Mouse (Mus musculus): Measurements from ENCODE around the gene Nfix.
A peak's percentile ranks its signal among the peaks of the same experiment; 100 is the strongest.

The Nfix gene

DNA sequence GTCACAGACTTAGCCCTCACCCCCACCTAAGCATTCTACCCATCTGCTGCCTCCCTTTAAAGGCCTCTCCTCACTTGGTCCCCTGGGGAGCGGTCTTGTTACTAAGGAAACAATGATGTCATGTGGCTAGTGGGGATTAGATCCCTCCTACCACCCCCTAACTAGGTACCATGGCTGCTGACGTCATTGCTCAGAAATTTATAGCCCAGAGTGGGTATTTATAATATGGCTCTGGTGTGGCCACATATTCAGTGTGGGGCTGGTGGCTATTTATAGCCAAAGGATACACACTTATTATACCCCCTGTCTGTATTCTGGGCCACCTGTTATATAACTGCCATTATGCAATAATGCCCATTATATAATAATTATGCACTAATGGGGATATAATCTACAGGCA, 39.2 kb downstream of the Nfix start:
- DNase-seq = no peak

DNA sequence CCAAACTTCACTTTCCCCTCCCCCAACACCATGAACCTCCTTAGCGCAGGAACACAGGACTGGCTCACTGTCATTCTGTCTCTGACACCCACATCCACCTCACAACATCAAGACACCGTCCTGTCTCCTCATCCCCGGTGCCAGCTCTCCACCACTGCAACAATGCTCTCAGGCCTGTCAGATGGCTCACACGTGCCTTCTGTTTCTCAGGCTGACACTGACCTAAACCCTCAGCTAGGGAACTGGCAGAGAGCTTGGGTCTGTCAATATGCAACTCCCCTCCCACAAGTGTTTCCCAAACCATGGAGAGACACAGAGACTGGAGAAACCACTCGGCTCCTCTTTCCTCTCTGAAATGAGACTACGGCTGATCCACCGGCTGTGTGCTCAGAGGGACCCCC, 39.7 kb downstream of the Nfix start:
- no peak for DNase-seq

DNA sequence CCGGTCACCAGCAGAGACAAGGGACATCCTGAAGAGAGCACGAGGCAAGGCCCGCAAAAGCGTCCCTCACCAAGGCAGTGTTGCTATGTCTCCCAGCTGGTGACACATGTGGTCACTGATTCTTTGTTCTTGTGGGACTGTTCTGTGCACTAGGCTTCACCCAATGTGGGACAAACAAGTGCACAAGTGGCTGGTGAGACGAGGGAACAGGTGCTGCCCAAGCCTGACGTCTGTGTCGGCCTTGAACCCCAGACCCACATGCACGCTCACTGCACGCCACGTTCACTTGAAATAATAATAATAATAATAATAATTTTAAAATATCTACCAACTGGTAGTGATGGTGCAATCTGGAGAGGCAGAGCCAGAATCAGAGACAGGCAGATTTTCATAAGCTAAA, 40.4 kb downstream of the Nfix start:
- DNase-seq = no peak

DNA sequence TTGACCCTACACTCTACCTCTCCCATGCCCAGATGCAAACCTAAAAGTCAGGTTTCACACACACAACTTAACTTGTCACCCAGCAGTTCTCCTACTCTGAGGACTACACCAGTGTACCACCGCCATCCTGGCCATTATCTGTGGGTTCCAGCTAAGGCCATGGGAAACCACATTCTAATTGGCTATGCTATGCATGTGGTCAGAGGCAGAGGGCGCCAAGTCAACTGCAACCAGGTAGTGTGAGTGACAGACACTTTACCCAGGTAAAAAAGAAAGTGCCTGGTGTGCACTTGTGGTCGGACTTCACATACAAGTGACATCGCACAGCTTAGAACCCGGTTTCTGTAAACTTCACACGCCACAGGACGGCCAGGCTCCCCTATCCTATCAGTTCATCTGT, 41.0 kb downstream of the Nfix start:
- peak; percentile 61 for DNase-seq

DNA sequence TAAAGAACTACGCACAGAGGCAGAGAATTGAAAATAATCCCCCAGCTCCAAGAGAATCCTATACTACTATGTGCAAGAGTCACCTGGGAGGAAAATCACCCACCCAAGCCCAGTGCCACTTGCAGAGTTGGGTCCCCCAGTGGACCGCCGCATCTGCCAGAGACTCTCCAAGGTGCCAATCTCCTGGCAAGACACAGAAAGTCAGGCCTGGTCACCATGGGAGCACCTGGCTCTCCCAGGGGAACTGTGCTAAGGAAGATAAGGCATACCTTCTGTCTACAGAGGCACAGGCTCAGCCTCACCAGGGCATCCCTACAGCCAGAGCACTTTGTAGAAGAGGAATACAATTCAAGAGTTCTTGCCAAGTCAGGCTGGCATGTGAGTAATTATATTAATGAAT, 41.8 kb downstream of the Nfix start:
- DNase-seq = no peak

DNA sequence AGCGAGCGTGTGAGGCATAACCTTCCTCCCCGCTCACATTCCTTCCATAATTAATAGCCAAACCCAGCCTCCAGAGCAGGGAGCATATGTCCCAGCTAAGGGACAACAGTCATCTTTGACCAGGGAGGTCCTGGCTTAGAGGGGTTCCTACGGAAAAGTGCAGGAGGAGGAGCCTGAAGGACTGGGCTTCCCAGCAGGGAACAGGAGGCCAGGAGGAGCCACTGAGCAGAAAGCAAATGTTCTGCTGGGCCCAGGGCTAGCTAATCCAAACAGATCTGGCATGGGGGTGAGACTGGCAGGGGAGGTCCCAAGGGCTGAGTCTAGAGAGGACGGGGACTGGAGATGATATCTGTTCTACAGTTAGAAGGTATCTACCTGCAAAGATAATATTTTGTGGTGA, 42.6 kb downstream of the Nfix start:
- DNase-seq = peak; percentile 44

DNA sequence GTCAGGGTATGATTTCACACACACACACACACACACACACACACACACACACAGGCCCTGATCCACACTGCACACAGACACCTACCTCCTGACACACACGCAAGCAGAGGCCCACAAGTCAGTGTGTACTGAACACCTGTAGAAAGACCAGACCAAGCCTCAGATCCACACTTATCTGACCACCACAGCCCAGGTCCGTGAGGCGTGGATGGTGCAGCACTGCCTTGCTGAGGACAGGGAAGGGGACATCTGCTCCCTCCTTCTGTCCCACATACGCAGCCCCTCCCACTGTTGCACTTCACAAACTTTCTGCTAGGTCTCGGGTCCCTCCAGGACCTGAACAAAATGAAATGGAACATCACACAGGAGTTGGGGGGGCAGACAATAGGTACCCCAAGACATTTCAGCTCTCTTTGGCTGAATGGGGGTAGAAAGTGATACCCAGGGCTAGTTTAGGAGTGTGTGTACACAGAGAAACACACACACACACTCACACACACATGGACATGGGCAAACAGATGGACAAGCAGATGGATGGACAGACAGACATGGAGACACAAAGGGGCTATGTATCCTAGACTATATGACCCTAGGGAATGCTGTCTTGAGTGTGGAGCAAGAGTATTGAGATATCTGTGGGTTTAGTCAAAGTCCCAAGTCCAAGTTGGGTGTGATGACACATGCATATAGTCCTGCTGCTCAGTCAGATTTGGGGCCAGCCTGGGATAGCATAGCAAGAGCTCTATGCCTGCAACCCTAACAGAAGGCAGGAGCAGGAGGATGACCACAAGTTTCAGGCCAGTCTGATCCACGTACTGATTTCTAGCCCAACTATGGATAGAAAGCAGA, 47.2 kb downstream of the Nfix start:
- no peak for DNase-seq

DNA sequence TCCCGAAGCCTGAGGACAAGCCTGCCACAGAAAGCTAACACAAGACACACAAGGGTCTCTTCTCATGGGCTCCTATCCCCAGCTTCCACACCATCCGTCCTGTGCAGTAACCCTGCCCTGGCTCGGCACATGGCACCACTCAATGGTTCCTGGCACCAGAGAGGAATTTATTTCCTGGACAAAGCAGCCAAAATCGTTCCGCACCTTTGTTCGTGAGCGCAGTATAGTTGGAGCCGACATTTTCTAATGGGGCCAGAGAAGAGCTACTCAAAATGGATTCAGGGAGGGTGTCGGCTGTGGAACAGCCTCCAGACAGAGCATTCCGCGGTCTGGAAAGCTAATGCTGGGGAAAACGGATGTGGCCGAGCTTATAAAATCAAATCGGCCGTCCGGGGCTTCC, 50.6 kb downstream of the Nfix start:
- no peak for DNase-seq

DNA sequence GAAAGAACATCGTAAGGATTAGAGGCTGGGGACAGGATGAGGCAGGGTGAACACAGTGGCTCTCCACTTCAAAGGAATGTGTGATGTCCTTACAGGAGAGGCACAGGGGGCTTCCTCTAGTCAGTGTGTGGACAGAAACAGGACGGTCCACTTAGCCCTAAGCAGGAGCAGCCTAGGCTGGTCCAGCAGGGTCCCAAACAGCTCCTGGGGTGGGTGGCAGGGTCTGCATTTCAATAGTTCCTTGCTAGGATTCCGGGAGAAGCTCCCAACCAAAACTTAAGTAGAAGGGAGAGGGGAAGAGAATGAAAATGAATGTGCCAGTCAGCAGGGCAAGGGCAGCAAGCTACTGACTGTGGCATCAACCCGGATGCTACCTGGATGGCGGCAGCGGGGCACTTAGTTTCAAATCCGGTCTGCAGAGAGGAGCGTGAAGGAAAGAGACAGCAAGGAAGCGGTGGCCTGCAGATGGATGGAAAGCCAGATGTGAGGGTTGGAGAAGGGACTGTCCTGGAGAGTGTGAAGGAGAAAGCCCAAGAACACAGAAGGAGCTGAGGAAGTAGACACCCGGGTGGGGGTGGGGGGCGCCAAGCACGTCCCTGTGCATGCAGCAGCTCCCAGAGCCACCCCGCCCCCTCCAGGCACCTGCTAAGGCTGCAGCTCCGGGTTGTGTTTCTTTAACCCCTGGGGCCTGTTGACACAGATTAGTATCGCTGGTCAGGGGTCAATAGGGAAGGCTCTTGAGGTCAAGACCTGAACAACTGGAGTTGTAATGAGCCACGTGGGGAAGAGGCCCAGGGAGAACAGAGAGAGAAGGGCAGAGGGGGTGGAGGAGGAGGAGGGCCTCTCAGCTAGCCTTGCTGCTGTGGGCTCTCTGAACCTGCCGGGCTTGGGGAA, 54.9 kb downstream of the Nfix start:
- peak; percentile 34 for DNase-seq

DNA sequence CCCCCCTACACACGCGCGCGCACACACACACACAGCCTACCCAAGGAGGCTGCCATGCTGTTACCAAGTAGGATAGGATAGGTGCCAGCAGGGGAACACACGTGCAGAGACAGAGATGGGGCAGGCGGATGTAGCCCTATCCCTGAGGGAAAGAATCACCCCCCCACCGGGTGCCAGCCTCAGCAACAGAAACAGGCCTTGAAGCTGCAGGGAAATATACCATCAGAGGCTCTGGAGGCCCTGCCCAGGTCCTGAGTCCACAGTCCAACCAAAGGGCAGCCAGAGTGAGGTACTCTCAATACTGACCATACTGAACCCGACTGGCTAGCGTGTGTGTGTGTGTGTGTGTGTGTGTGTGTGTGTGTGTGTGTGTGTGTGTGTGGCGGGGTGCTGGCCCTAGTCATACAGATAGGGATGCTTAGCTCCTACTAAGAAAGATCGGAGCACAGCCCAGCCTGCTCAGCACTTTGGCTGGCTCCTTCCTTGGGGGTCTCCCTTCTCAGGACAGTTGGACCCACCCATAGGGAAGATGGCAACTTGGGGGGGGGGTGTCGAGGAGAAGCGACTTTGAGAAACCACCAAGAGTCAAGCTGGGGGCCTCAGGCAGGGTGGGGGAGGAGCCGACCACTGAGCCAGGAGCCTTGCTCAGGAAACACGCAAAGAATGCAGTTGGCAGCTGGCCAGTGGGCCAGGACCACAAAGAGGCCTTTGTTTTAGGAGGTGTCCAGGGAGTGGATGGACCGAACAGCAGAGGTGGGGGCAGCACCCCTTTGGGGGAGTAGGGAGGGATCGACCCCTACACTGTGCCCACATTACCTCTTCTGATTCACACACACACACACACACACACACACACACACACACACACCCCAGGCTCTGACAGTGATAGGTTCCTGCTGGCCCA, 56.4 kb downstream of the Nfix start:
- DNase-seq = peak; percentile 88

DNA sequence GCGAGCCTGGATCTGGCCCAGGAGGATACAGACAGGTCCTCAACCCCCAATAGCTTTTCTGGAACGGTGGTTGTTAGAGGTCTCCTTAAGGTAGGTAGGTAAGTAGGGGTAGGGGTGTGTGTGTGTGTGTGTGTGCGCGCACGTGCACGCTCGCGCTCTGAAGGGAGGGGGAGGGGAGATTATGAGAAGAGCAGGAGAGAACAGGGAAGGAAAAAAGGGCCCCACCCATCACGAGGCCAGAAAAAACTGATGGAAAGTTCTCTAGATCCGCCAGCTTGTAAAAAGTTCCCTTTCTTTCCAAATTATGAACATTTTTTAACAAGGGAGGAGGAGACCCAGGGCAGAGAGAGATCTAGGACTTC, 57.1 kb downstream of the Nfix start:
- DNase-seq = no peak

DNA sequence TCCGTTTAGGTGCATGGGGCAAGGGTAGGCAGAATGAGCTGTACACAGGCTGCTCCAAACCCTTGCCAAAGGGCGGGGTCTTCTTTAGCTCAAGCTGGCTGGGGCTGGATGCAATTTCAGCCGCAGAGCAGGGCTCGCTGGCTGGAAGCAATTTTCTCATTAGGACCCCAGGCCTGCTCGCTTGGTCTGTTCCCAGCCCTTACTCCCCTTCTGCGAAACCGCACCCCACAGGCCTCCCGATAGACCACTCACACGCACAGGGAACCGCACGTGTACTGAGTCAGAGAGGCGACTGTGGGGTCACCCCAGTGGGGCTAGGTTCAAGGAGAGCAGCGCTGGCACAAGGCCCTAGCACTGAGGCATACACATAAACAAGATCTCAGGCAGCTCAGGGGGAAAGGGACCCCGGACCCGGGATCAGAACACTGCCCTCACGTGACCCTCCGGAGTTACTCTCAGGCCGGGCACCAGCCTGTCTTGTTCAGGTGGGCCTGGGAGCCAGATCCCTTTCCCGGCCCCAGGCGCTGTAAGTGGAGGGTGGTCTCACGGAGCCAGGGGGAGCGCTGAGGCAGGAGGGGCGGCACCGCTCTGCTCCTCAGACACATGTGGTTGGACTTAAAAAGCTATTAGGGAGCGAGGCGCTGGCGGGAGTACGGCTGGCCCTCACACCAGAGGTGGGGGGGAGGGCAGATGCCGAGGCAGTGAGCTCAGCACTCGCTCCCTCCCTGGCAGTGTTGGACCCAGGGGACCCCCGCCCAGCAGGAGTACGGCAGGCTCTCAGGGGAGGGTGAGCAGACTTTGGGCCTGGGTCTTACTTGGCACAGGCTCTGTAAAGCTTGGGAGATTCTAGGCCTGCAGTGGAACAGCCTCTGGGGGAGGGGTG, 57.7 kb downstream of the Nfix start:
- DNase-seq = peak; percentile 48

DNA sequence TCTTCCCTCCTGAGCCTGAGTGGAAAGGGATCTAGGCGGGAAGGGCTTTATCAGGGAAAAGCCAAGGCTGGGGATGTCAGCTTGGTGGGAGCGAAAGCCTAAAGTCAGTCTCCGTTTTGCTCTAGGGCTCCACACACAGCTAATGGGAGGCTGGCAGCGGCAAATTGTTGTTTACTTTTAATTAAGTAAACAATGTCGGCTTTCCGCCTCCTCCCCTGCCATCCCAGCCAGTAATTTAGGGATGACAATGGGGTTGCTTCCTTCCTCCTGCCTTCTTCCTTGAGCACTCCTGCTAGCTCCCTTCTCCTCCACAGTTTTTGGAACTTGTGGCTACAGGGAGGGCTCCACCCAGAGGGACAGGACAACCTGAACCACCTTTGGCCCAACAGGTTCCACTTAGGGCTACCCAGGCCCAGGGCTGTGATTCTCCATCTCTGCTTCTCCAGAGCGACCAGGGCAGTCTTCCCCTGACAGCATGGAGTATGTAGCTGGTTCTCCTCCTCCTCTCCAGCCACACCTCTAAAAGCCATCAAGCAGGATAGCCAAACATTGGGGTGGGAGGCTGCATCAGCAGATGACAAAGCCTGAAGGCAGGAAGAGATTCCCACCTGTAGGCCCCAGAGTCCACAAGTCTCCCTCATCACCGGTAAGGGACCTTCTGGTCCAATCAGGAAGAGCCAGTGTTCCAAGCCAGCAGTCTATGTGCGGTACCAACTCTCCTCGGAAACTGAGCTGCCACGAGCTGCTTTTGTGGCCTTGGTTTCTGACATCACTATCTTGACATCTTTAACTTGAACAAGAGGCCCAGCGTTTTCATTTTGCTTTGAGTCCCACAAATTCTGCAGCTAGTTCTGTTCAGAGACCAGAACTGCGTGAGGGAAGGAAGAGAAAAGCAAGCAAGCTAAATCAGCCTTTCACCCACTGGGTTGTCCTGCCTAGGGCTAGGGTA, 59.0 kb downstream of the Nfix start:
- no peak for DNase-seq

DNA sequence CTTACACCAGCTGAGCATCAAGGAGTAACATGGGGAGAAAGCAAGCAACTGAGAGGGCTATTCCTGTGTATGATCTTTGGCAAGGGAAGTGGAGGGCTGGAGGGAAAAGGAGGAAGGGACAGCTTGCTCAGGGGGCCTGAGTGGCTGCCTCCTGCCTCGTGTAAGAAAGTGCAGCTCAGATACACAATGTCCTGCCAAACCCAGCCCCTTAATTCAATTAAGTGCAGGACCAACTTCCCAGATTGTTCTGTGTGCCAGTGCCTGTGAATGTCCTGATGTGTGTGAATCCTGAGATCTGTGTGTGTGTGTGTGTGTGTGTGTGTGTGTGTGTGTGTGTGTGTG, 60.8 kb downstream of the Nfix start:
- no peak for DNase-seq

DNA sequence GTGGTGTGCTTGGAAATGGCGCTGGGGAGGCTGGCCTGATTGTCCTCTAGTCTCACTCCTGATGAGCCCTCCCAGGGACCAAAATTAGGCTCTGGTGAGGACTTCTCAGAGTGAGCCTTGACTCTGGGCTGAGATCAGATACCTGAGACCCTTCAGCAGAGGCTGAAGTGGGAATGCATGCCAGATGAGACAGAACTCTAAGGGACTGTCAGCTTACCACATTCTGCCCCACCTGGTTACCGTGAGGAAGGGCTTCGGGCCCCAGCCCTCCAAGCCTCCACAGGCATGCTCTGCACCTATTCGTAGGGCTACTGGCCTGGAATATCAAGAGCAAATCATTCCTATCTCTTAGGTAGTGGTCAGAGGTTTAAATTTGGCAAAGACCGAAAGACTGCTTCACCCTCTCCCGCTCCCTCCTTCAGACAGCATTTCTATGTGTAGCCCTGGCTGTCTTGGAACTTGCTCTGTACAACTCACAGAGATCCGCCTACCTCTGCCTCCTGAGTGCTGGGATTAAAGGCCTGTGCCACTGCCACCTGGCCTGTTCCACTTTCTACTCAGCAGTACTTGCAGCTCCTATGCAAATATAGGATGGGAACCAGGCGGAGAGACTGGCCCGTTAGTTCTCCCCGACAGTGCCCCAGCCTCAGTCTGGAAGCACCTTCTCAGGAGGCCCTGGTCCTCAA, 61.3 kb downstream of the Nfix start:
- DNase-seq = no peak

DNA sequence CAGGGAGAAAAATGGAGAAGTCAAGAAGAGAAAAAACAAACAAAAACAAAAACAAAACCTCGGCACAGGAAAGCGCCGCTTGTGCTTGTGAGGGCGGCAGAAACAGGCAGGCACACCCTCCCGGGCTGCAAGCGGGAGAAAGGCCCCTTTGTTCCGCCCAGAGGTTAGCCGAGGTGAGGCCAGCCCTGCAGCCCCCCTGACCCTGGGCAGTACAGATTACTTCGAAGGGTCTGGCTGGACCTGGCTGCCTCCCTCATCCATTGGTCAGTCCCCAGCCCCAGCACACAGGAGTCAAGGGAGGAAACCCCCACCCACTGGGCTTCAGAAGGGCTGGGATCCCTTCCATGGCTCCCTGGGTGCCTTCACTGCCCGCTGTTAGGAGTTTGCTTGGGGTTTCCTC, 61.9 kb downstream of the Nfix start:
- DNase-seq = no peak

DNA sequence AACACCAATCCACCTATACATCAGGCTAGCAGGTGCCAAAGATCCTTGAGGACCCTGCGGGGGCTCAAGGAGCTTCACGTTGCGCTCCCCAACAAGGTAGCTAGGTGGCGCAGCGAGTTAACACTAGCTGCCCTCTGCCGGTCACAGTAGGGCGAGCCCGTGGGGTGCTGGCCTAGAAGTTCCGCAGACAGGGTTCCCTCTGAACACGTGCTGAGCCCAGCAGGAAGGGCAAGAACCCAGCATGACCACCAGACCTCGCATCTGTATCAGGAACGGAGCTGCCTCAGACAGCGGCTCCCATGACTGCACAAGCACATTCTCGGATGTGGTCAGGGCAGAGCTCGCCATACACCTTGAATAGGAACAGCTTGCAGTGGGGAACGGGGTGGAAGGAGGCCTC, 62.5 kb downstream of the Nfix start:
- peak; percentile 84 for DNase-seq

DNA sequence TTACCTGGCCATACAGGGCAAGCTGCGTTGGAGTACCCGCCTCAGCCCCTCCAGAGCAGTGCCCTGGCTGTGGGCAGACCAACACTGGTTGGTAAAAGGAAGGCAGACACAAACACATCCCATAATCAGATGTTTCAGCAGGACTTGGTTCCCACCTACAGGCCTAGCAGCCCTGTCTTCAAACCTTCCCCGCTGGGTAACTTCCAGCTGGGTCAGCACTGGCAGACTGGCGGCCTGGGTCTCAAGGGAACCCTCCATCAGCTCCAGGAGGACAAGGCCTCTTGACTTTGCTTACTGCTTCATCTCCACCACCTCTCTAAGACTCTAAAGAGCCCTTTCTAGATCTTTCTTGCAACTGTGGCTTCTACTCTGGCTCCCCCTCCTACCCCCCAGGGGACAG, 63.6 kb downstream of the Nfix start:
- no peak for DNase-seq

DNA sequence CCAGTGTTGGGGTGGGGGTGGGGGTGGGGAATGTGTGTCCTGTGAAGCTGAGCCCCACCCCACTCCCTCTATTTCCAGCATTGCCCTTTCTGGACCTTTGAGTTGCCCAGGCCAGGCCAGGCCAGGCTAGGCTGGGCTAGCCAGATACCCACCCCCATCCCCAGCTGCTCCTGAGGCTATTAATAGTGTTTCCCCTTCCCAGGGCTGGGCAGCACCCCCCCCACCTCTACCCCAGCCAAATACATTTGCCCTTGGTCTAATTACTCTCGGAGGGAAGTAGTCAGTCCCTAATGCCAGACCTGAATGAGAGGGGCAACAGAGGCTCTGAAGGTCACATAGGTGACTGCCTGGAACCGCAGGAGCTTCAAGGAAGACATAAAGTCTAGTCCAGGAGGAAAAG, 64.5 kb downstream of the Nfix start:
- DNase-seq = no peak

DNA sequence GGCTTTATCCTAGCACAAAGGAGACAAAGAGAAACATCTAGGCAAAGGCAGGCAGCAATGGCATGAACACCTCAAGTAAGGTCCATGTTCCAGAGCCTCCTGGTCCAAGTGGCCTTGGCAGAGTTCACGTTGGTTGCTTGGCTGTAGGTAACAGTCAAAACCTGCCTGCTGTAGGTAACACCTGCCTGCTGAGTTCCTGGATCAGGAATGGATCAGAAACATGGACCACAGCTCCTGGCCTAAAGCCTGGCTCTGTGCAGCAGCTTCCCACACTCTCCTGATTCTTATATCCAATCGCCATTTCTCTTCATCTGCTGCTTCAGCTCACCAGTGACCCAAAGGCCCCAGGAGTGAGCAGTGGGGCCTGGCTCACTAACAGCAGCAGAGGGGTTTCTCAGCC, 65.5 kb downstream of the Nfix start:
- DNase-seq = no peak
